Mouse (Mus musculus): Measurements from ENCODE around the gene Tor1aip1. TPM values are rescaled to one million over a fixed set of nuclear protein-coding genes. Genes with fewer than 3 reads are reported as not detected.

Gene Tor1aip1
- 6.3 and 10.6 TPM in 2 replicates for polyA plus RNA-seq (2012; rRNA removed)

DNA sequence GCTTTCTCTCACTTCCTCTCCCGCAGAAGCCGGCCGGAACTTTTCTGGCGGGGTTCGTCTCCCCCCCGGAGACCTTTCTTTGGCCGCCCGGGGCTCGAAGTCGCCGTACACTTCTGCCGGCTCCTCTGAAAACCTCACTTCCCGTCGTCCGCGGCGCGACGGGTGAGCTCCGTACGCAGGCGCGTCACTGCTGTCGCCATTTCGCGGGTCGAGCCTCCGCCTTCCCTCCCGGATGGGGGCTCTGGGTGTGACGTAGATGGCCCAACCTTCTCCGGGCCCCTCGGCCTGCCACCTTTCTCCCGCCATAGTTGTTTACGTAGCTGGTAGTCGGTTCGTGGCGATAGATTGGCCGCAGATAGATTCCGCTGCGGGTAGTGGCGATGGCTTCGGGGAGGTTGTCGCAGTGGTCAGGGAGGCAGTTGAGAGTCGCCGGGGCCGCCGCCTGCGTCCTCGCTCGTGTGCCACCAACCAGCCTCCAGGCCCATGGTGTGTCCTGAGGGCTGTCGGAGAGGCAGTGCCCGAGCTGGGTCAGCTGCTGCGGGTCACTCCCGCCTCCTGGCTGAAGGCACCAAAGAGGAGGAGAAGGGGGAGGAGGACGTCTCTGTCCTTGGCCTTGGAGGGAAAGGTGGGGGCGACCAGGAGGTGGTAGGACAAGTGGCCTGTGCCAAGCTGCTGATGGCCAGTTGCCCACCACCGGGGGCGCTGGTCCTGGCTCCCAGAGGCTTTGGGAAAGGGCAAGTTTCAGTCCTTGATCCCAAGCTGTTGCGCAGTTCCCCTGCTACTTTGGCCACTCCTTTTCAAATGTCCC lies at the start of gene Tor1aip1:
TSS of gene Tor1aip1 (minus strand) at position 551 of the 808 bp plus-strand sequence.

GRCm38 (mm10) chr1:156035269-156035929 lies 881 bp downstream of the Tor1aip1 start, which contains the start of gene Tor1aip2:
TSS of gene Tor1aip2 (plus strand) at chr1:156035403.

GRCm38 (mm10) chr1:155973068-155973718 lies 63.1 kb downstream of the Tor1aip1 start, which contains the start of gene Cep350:
TSS of gene Cep350 (minus strand) at chr1:155973255.

Other genes with a start within 250 kb of the Tor1aip1 start
- 167 and 184 TPM in 2 replicates for gene Qsox1, start 223.6 kb downstream of the Tor1aip1 start, polyA plus RNA-seq (2012; rRNA removed)
- gene Cep350, start 63.2 kb downstream of the Tor1aip1 start, polyA plus RNA-seq (2012; rRNA removed), result 1.9 and 2.1 TPM in 2 replicates
- 16.2 and 18.9 TPM in 2 replicates for gene Tor1aip2, start 1.1 kb downstream of the Tor1aip1 start, polyA plus RNA-seq (2012; rRNA removed)
- gene Fam163a, start 168.5 kb upstream of the Tor1aip1 start, polyA plus RNA-seq (2012; rRNA removed), result 0.27 and 0.31 TPM in 2 replicates